Mouse (Mus musculus) heart, adult 2 months (tissue): ENCODE measurements around the gene Dctn3.
"Not testable (repeated sequence)": the region's sequence is repeated elsewhere in the genome, so short reads cannot be mapped to it uniquely, and the experiment has no call there.

Experiments used
- CTCF ChIP-seq: fragments of 200-600 bp; IDR thresholded peaks from 2 replicates; pipeline ENCODE4 v1.8.1; 2022; ENCODE audit warnings: antibody characterized with exemption, mild to moderate bottlenecking, moderate library complexity
- EP300 ChIP-seq: fragments of 200-500 bp; IDR thresholded peaks from 2 replicates; pipeline ENCODE4 v1.6.1; 2011; ENCODE audit warnings: low read depth, low read length, control low read depth; ENCODE audit not compliant: insufficient read depth
- POLR2A ChIP-seq: fragments of 200-500 bp; IDR thresholded peaks from 2 replicates; pipeline ENCODE4 v1.6.1; 2011; ENCODE audit warnings: mild to moderate bottlenecking, low read depth, low read length, control low read depth; ENCODE audit not compliant: insufficient read depth

- TF ChIP-seq CTCF, POLR2A, EP300: not testable (repeated sequence)
These were observed 39.7 kb downstream of the Dctn3 start for GRCm38 (mm10) chr4:41683303-41683702.
